Mouse (Mus musculus): ENCODE results near the gene Tprg.

GRCm38 (mm10) chr16:25394676-25395075 lies 108.1 kb downstream of the Tprg start:
- TF ChIP-seq CTCF (IDR thresholded peaks at IDR 0.05) (no peak), POLR2A (IDR thresholded peaks at IDR 0.05; ENCODE audit: insufficient read depth, low read depth, low read length) (no peak)
